Mouse (Mus musculus): ENCODE measurements around the gene Lmo2. TPM values are rescaled to one million over a fixed set of nuclear protein-coding genes. Genes with fewer than 3 reads are reported as not detected.
A peak's percentile ranks its signal among the peaks of the same experiment; 100 is the strongest.

The Lmo2 gene
- polyA plus RNA-seq, 1 experiment from 2014 or later: 148 TPM

- ATAC-seq (ENCODE audit: insufficient read depth): no peak
- H3K4me1 ChIP-seq (replicated peaks): peaks cover 66% of the 10 kb centered on the region
- peak overlapping the region; percentile 98 for H3K27ac ChIP-seq (replicated peaks)
- peak overlapping the region; percentile 68 for H3K4me3 ChIP-seq (replicated peaks)
- peaks cover 61% of the 10 kb centered on the region for H3K36me3 ChIP-seq (replicated peaks)
- WGBS (ENCODE audit: insufficient replicate concordance): 28% methylated on average over 4 of the region's 4 CpGs
- H3K27me3 ChIP-seq: no peaks in the 10 kb centered on the region
- H3K4me2 ChIP-seq: peak overlapping the region; percentile 67
- peak overlapping the region; percentile 78 for H3K9ac ChIP-seq
- H3K9me3 ChIP-seq (replicated peaks): no peaks in the 10 kb centered on the region
Measured at GRCm38 (mm10) chr2:103962349-103962748, 4.6 kb downstream of the Lmo2 start.

GRCm38 (mm10) chr2:103965391-103965790 lies 7.6 kb downstream of the Lmo2 start:
- Histone ChIP-seq H3K27me3 (no peaks in the 10 kb centered on the region), H3K27ac (replicated peaks) (peak overlapping the region; percentile 79), H3K9ac (peak overlapping the region; percentile 23; the same call in 1 of the 2 replicates), H3K4me1 (replicated peaks) (peaks cover 65% of the 10 kb centered on the region), H3K36me3 (replicated peaks) (peaks cover 66% of the 10 kb centered on the region), H3K4me3 (replicated peaks) (peak overlapping the region; percentile 1), H3K9me3 (replicated peaks) (no peaks in the 10 kb centered on the region), H3K4me2 (peak overlapping the region; percentile 54)
- ATAC-seq (ENCODE audit: insufficient read depth): no peak
- WGBS (ENCODE audit: insufficient replicate concordance): 65% methylated on average over 3 of the region's 3 CpGs

GRCm38 (mm10) chr2:103968186-103968585 lies 10.4 kb downstream of the Lmo2 start:
- Histone ChIP-seq H3K27me3 (no peaks in the 10 kb centered on the region), H3K27ac (replicated peaks) (peak overlapping the region; percentile 93), H3K9me3 (replicated peaks) (no peaks in the 10 kb centered on the region), H3K36me3 (replicated peaks) (peaks cover 67% of the 10 kb centered on the region), H3K4me3 (replicated peaks) (peak overlapping the region; percentile 84), H3K4me2 (peak overlapping the region; percentile 80), H3K4me1 (replicated peaks) (peaks cover 70% of the 10 kb centered on the region), H3K9ac (peak overlapping the region; percentile 99; the same call in 1 of the 2 replicates)
- no peak for ATAC-seq (ENCODE audit: insufficient read depth)
- 17% methylated on average over 4 of the region's 4 CpGs for WGBS (ENCODE audit: insufficient replicate concordance)

GRCm38 (mm10) chr2:103968919-103969436 lies 11.2 kb downstream of the Lmo2 start:
- H3K9me3 ChIP-seq (replicated peaks): no peaks in the 10 kb centered on the region
- peak overlapping the region; percentile 99 for H3K9ac ChIP-seq
- ATAC-seq (ENCODE audit: insufficient read depth): no peak
- H3K36me3 ChIP-seq (replicated peaks): peaks cover 72% of the 10 kb centered on the region
- WGBS (ENCODE audit: insufficient replicate concordance): 13% methylated on average over 10 of the region's 10 CpGs
- peaks cover 74% of the 10 kb centered on the region for H3K4me1 ChIP-seq (replicated peaks)
- H3K27ac ChIP-seq (replicated peaks): peak overlapping the region; percentile 93
- peak overlapping the region; percentile 84 for H3K4me3 ChIP-seq (replicated peaks)
- no peaks in the 10 kb centered on the region for H3K27me3 ChIP-seq
- H3K4me2 ChIP-seq: peak overlapping the region; percentile 80

GRCm38 (mm10) chr2:103969437-103970040 lies 11.8 kb downstream of the Lmo2 start:
- under 1% methylated on average over 40 of the region's 40 CpGs for WGBS (ENCODE audit: insufficient replicate concordance)
- no peaks in the 10 kb centered on the region for H3K27me3 ChIP-seq
- H3K4me1 ChIP-seq (replicated peaks): peaks cover 74% of the 10 kb centered on the region
- H3K9ac ChIP-seq: peak overlapping the region; percentile 99
- H3K4me3 ChIP-seq (replicated peaks): peak overlapping the region; percentile 84
- ATAC-seq (ENCODE audit: insufficient read depth): peak; percentile 80
- H3K4me2 ChIP-seq: peak overlapping the region; percentile 80
- H3K27ac ChIP-seq (replicated peaks): peak overlapping the region; percentile 93
- peaks cover 73% of the 10 kb centered on the region for H3K36me3 ChIP-seq (replicated peaks)
- no peaks in the 10 kb centered on the region for H3K9me3 ChIP-seq (replicated peaks)

- H3K27ac ChIP-seq (replicated peaks): peak overlapping the region; percentile 93
- H3K27me3 ChIP-seq: no peaks in the 10 kb centered on the region
- peak overlapping the region; percentile 80 for H3K4me2 ChIP-seq
- H3K4me1 ChIP-seq (replicated peaks): peaks cover 72% of the 10 kb centered on the region
- under 1% methylated on average over 70 of the region's 79 CpGs for WGBS (ENCODE audit: insufficient replicate concordance)
- peaks cover 73% of the 10 kb centered on the region for H3K36me3 ChIP-seq (replicated peaks)
- peak overlapping the region; percentile 99 for H3K9ac ChIP-seq
- peak overlapping the region; percentile 84 for H3K4me3 ChIP-seq (replicated peaks)
- no peaks in the 10 kb centered on the region for H3K9me3 ChIP-seq (replicated peaks)
- ATAC-seq (ENCODE audit: insufficient read depth): peak; percentile 56
Measured at GRCm38 (mm10) chr2:103970041-103970790, 12.4 kb downstream of the Lmo2 start.

- peak; percentile 33; the same call in 1 of the 2 replicates for ATAC-seq (ENCODE audit: insufficient read depth)
- H3K27me3 ChIP-seq: no peaks in the 10 kb centered on the region
- peaks cover 72% of the 10 kb centered on the region for H3K4me1 ChIP-seq (replicated peaks)
- H3K36me3 ChIP-seq (replicated peaks): peaks cover 73% of the 10 kb centered on the region
- under 1% methylated on average over 32 of the region's 32 CpGs for WGBS (ENCODE audit: insufficient replicate concordance)
- peak overlapping the region; percentile 93 for H3K27ac ChIP-seq (replicated peaks)
- peak overlapping the region; percentile 99 for H3K9ac ChIP-seq
- peak overlapping the region; percentile 84 for H3K4me3 ChIP-seq (replicated peaks)
- peak overlapping the region; percentile 80 for H3K4me2 ChIP-seq
- no peaks in the 10 kb centered on the region for H3K9me3 ChIP-seq (replicated peaks)
Measured at GRCm38 (mm10) chr2:103970791-103971649, 13.2 kb downstream of the Lmo2 start.

GRCm38 (mm10) chr2:103971838-103972237 lies 14.1 kb downstream of the Lmo2 start:
- no peaks in the 10 kb centered on the region for H3K27me3 ChIP-seq
- H3K9me3 ChIP-seq (replicated peaks): no peaks in the 10 kb centered on the region
- H3K9ac ChIP-seq: peak overlapping the region; percentile 99
- peaks cover 69% of the 10 kb centered on the region for H3K4me1 ChIP-seq (replicated peaks)
- peaks cover 73% of the 10 kb centered on the region for H3K36me3 ChIP-seq (replicated peaks)
- H3K27ac ChIP-seq (replicated peaks): peak overlapping the region; percentile 93
- peak overlapping the region; percentile 80 for H3K4me2 ChIP-seq
- ATAC-seq (ENCODE audit: insufficient read depth): no peak
- WGBS (ENCODE audit: insufficient replicate concordance): 7% methylated on average over 3 of the region's 3 CpGs
- peak overlapping the region; percentile 84 for H3K4me3 ChIP-seq (replicated peaks)

- Histone ChIP-seq H3K4me2 (no peak overlapping the region), H3K9me3 (replicated peaks) (no peaks in the 10 kb centered on the region), H3K9ac (no peak overlapping the region), H3K27me3 (no peaks in the 10 kb centered on the region), H3K4me3 (replicated peaks) (no peak overlapping the region), H3K27ac (replicated peaks) (peak overlapping the region; percentile 26; the same call in 1 of the 2 replicates), H3K36me3 (replicated peaks) (peaks cover 99% of the 10 kb centered on the region), H3K4me1 (replicated peaks) (peaks cover 78% of the 10 kb centered on the region)
- WGBS (ENCODE audit: insufficient replicate concordance): 60% methylated on average over 7 of the region's 7 CpGs
- ATAC-seq (ENCODE audit: insufficient read depth): no peak
Measured at GRCm38 (mm10) chr2:103975904-103976303, 18.1 kb downstream of the Lmo2 start.

GRCm38 (mm10) chr2:103977216-103977615 lies 19.4 kb downstream of the Lmo2 start:
- H3K27me3 ChIP-seq: no peaks in the 10 kb centered on the region
- no peak overlapping the region for H3K9ac ChIP-seq
- H3K4me2 ChIP-seq: no peak overlapping the region
- H3K4me1 ChIP-seq (replicated peaks): peaks cover 65% of the 10 kb centered on the region
- H3K36me3 ChIP-seq (replicated peaks): peaks cover 100% of the 10 kb centered on the region
- no peak for ATAC-seq (ENCODE audit: insufficient read depth)
- 72% methylated on average over 8 of the region's 8 CpGs for WGBS (ENCODE audit: insufficient replicate concordance)
- H3K4me3 ChIP-seq (replicated peaks): no peak overlapping the region
- H3K27ac ChIP-seq (replicated peaks): peak overlapping the region; percentile 48
- no peaks in the 10 kb centered on the region for H3K9me3 ChIP-seq (replicated peaks)

All from liver, embryonic 15.5 days (tissue).